Mouse (Mus musculus): ENCODE measurements around the gene S100a1. TPM values are rescaled to one million over a fixed set of nuclear protein-coding genes. Genes with fewer than 3 reads are reported as not detected.

The S100a1 gene
- polyA plus RNA-seq (2014; fragmentation: Nextera tagmentation; extraction: Ambion mirVana): 5.6 and 6.5 TPM in 2 replicates

GRCm38 (mm10) chr3:90513796-90514590, at the start of gene S100a1, which contains the start of gene S100a13:
Gene S100a1, minus strand, starts transcription at chr3:90514392.
Gene S100a13, plus strand, starts transcription at chr3:90514435.
- H3K27me3 ChIP-seq (ENCODE audit: control insufficient read depth, insufficient read depth, low read length): peaks cover 12% of the 10 kb centered on the region
- no peak for DNase-seq (ENCODE audit: low spot score)
- no peak within 1 kb of the TSS for H3K27ac ChIP-seq (ENCODE audit: low read depth, low read length)
- no peaks in the 10 kb centered on the region for H3K9me3 ChIP-seq (ENCODE audit: control insufficient read depth, low read length)
- WGBS: 4% methylated on average over 25 of the region's 25 CpGs
- ATAC-seq (replicated peaks; ENCODE audit: low FRiP score): 0 out of 2 replicates have a peak, but pooled peaks have one; percentile 8
- H3K9ac ChIP-seq (ENCODE audit: low read length): peak within 1 kb of the TSS; percentile 33
- no peaks in the 10 kb centered on the region for H3K36me3 ChIP-seq (ENCODE audit: control insufficient read depth, insufficient read depth, low read length)
- H3K4me3 ChIP-seq (ENCODE audit: low read depth, low read length): peak within 1 kb of the TSS; percentile 22
- H3K4me2 ChIP-seq (ENCODE audit: low read depth, low read length, severe bottlenecking): peak within 1 kb of the TSS; percentile 66
- peaks cover 3% of the 10 kb centered on the region; the same call in 1 of the 2 replicates for H3K4me1 ChIP-seq (replicated peaks; ENCODE audit: control insufficient read depth, insufficient read depth, low read length)

DNA sequence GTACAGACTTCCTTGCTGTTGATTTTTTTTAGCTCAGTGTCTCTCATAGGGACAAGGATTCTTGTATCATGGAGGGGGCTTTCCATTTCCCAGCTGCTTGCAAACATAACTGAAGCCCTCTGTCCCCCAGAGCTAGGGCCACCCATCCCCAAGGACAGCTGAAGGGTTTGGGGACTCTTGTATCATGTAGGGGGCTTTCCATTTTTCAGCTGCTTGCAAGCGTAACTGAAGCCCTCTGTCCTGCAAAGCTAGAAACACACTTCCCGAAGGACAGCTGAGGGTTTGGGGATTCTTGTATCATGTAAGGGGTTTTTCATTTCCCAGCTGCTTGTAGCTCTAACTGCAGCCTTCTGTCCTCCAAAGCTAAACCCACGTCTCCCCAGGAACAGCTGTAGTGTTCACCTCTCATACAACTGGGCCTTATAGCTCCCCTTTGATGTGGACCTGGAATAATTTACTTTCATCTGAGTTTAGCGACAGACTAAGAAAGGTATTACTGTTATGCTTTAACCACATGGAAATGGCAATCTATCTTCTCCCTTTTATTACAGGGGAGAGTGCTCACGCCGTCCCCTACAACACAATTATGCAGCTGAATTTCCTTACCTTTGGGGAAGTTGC, 45.9 kb upstream of the S100a1 start, which contains the start of gene S100a3:
TSS of gene S100a3 (plus strand) at position 571 of the 621 bp plus-strand sequence.
- no peak within 1 kb of the TSS for H3K4me2 ChIP-seq (ENCODE audit: low read depth, low read length, severe bottlenecking)
- H3K9ac ChIP-seq (ENCODE audit: low read length): no peak within 1 kb of the TSS
- no peak within 1 kb of the TSS for H3K27ac ChIP-seq (ENCODE audit: low read depth, low read length)
- no peaks in the 10 kb centered on the region for H3K9me3 ChIP-seq (ENCODE audit: control insufficient read depth, low read length)
- H3K36me3 ChIP-seq (ENCODE audit: control insufficient read depth, insufficient read depth, low read length): no peaks in the 10 kb centered on the region
- H3K4me1 ChIP-seq (replicated peaks; ENCODE audit: control insufficient read depth, insufficient read depth, low read length): no peaks in the 10 kb centered on the region
- no peak within 1 kb of the TSS for H3K4me3 ChIP-seq (ENCODE audit: low read depth, low read length)
- no peaks in the 10 kb centered on the region for H3K27me3 ChIP-seq (ENCODE audit: control insufficient read depth, insufficient read depth, low read length)
- WGBS: 85% methylated on average over 6 of the region's 6 CpGs
- DNase-seq (ENCODE audit: low spot score) (no peak), ATAC-seq (replicated peaks; ENCODE audit: low FRiP score) (no peak)

DNA sequence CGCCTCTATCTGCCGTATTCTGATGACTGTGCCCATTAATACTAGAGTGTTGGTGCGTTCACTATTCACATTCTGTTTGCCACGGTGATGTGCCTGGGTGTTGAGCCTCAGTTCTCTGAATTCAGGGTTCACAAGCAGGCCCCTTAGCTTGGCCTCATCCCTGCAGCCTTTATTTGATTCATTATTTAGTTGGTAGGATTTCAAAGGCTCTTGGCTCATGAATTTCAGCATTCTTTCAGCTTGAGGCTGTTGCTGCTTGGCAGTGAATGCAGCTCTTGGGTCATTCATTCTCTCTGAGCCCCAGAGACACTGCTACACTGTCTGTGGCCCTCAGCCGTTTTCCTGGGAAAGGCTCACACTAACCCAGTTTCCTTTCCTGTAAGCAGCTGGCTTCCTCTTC, 41.8 kb upstream of the S100a1 start:
- Histone ChIP-seq H3K4me1 (replicated peaks; ENCODE audit: control insufficient read depth, insufficient read depth, low read length) (no peaks in the 10 kb centered on the region), H3K36me3 (ENCODE audit: control insufficient read depth, insufficient read depth, low read length) (no peaks in the 10 kb centered on the region), H3K27me3 (ENCODE audit: control insufficient read depth, insufficient read depth, low read length) (no peaks in the 10 kb centered on the region), H3K9ac (ENCODE audit: low read length) (no peak overlapping the region), H3K9me3 (ENCODE audit: control insufficient read depth, low read length) (no peaks in the 10 kb centered on the region), H3K27ac (ENCODE audit: low read depth, low read length) (no peak overlapping the region), H3K4me3 (ENCODE audit: low read depth, low read length) (no peak overlapping the region), H3K4me2 (ENCODE audit: low read depth, low read length, severe bottlenecking) (no peak overlapping the region)
- DNase-seq (ENCODE audit: low spot score) (no peak), ATAC-seq (replicated peaks; ENCODE audit: low FRiP score) (peak; percentile 72)
- 48% methylated on average over 5 of the region's 5 CpGs for WGBS

DNA sequence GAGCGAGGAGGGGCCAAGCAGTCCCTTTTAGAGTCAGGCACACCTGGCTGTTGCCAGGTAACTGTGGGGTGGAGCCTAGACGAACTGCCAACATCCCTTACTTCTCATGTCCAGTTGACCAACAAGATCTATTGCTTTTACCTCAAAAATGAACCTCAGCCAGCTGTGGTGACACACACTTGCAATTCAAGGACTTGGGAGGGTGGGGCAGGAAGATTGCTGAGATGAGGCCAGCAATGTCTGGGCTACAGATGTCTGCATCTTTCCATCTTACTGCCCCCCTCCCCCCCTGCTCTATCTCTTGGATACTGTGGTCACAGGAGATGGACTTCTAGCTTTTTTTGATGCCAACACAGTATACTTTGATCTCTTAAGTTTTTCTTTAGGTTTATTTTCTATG, 38.0 kb upstream of the S100a1 start:
- 74% methylated on average over 2 of the region's 2 CpGs for whole genome bisulfite sequencing
- Histone ChIP-seq H3K27ac (ENCODE audit: low read depth, low read length) (no peak overlapping the region), H3K4me2 (ENCODE audit: low read depth, low read length, severe bottlenecking) (no peak overlapping the region), H3K4me1 (replicated peaks; ENCODE audit: control insufficient read depth, insufficient read depth, low read length) (0 out of 2 replicates have a peak, but pooled peaks cover 2% of the 10 kb centered on the region), H3K9ac (ENCODE audit: low read length) (no peak overlapping the region), H3K27me3 (ENCODE audit: control insufficient read depth, insufficient read depth, low read length) (no peaks in the 10 kb centered on the region), H3K4me3 (ENCODE audit: low read depth, low read length) (no peak overlapping the region), H3K9me3 (ENCODE audit: control insufficient read depth, low read length) (no peaks in the 10 kb centered on the region), H3K36me3 (ENCODE audit: control insufficient read depth, insufficient read depth, low read length) (no peaks in the 10 kb centered on the region)
- ATAC-seq (replicated peaks; ENCODE audit: low FRiP score) (no peak), DNase-seq (ENCODE audit: low spot score) (no peak)

DNA sequence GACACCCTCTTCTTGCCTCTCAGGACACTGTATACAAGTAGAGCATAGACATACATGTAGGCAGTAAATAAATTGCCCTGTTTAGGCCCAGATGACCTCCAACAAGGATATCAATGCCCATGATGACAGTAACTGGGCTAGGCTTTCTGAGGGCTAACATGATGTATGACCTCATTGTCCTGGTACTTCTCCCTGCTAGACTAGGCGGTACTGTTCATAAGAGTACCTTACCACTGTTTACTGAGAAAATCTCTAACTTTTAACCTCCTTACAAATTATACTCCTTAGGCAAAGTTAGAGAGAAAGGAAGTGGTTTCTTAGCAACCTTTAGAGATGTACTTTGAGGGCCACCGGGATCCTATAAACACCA, 36.2 kb upstream of the S100a1 start:
- WGBS: 89% methylated on average over 2 of the region's 2 CpGs
- no peak for ATAC-seq (replicated peaks; ENCODE audit: low FRiP score)
- Histone ChIP-seq H3K27ac (ENCODE audit: low read depth, low read length) (no peak overlapping the region), H3K9ac (ENCODE audit: low read length) (no peak overlapping the region), H3K4me2 (ENCODE audit: low read depth, low read length, severe bottlenecking) (no peak overlapping the region), H3K4me1 (replicated peaks; ENCODE audit: control insufficient read depth, insufficient read depth, low read length) (0 out of 2 replicates have a peak, but pooled peaks cover 2% of the 10 kb centered on the region), H3K9me3 (ENCODE audit: control insufficient read depth, low read length) (no peaks in the 10 kb centered on the region), H3K27me3 (ENCODE audit: control insufficient read depth, insufficient read depth, low read length) (no peaks in the 10 kb centered on the region), H3K4me3 (ENCODE audit: low read depth, low read length) (no peak overlapping the region), H3K36me3 (ENCODE audit: control insufficient read depth, insufficient read depth, low read length) (no peaks in the 10 kb centered on the region)
- no peak for DNase-seq (ENCODE audit: low spot score)

DNA sequence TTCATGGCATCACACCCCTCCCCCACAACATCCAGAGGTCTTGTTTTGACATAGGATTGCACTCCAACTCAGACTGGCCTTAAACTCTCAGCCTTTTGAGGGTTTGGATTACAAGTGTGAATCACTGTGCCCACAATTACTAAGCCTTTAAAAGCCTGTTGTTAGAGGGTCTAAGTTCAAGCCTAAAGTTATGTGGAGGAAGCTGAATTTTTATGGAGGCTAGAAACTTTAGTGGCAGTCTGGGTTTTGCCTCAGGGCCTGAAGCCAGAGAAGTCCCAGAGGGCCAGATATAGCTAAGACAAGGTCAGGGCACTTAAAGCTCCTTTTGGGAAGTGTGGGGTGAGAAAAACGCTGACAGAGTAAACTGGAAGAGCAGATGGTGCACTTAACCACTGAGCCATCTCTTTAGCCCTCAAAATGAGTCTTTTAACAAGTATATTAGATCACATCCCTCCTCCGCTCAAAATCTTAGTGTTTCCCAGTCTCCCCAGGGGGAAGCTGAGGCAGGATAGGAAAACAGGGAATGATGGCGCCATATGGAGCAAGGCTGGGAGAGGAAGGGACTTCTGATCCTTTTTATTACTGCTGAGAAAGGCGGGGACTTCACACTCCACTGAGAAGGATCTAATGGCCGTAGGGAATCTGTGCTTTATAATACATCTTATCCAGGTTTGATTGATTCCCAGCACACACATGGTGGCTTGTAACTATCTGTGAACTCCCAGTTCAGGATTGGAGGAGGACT, 35.7 kb upstream of the S100a1 start:
- Histone ChIP-seq H3K27ac (ENCODE audit: low read depth, low read length) (no peak overlapping the region), H3K4me1 (replicated peaks; ENCODE audit: control insufficient read depth, insufficient read depth, low read length) (0 out of 2 replicates have a peak, but pooled peaks cover 2% of the 10 kb centered on the region), H3K9ac (ENCODE audit: low read length) (no peak overlapping the region), H3K4me2 (ENCODE audit: low read depth, low read length, severe bottlenecking) (no peak overlapping the region), H3K36me3 (ENCODE audit: control insufficient read depth, insufficient read depth, low read length) (no peaks in the 10 kb centered on the region), H3K9me3 (ENCODE audit: control insufficient read depth, low read length) (no peaks in the 10 kb centered on the region), H3K4me3 (ENCODE audit: low read depth, low read length) (no peak overlapping the region), H3K27me3 (ENCODE audit: control insufficient read depth, insufficient read depth, low read length) (no peaks in the 10 kb centered on the region)
- DNase-seq (ENCODE audit: low spot score): peak; percentile 23
- no peak for ATAC-seq (replicated peaks; ENCODE audit: low FRiP score)
- WGBS: 69% methylated on average over 5 of the region's 5 CpGs

GRCm38 (mm10) chr3:90540904-90541303, 26.7 kb upstream of the S100a1 start:
- DNase-seq (ENCODE audit: low spot score): peak; percentile 49
- H3K4me3 ChIP-seq (ENCODE audit: low read depth, low read length): no peak overlapping the region
- WGBS: 47% methylated on average over 4 of the region's 4 CpGs
- peaks cover 2% of the 10 kb centered on the region; the same call in 1 of the 2 replicates for H3K4me1 ChIP-seq (replicated peaks; ENCODE audit: control insufficient read depth, insufficient read depth, low read length)
- H3K9ac ChIP-seq (ENCODE audit: low read length): no peak overlapping the region
- no peaks in the 10 kb centered on the region for H3K9me3 ChIP-seq (ENCODE audit: control insufficient read depth, low read length)
- no peaks in the 10 kb centered on the region for H3K36me3 ChIP-seq (ENCODE audit: control insufficient read depth, insufficient read depth, low read length)
- peak; percentile 52; the same call in 1 of the 2 replicates for ATAC-seq (replicated peaks; ENCODE audit: low FRiP score)
- H3K4me2 ChIP-seq (ENCODE audit: low read depth, low read length, severe bottlenecking): no peak overlapping the region
- no peak overlapping the region for H3K27ac ChIP-seq (ENCODE audit: low read depth, low read length)
- H3K27me3 ChIP-seq (ENCODE audit: control insufficient read depth, insufficient read depth, low read length): no peaks in the 10 kb centered on the region

DNA sequence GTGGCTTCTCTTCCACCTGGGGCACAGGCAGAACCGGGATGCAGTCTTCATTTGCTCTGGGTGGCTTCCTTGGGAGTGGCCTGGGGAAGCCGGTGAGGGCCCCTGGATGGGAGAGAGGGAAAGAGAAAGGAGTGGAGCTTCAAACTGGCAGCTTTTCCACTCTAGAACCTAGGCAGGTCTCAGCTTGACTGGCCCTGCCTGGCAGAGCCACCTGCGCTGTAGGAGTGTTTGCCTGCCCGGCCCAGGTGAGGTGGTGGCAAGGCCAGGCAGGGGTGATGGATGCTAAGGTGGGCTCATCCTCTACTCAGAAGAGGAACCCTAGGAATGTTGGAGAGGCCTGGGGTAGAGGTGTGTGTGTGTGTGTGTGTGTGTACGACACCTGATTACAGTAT, 23.7 kb upstream of the S100a1 start:
- Histone ChIP-seq H3K9ac (ENCODE audit: low read length) (no peak overlapping the region), H3K4me3 (ENCODE audit: low read depth, low read length) (no peak overlapping the region), H3K36me3 (ENCODE audit: control insufficient read depth, insufficient read depth, low read length) (no peaks in the 10 kb centered on the region), H3K9me3 (ENCODE audit: control insufficient read depth, low read length) (no peaks in the 10 kb centered on the region), H3K4me1 (replicated peaks; ENCODE audit: control insufficient read depth, insufficient read depth, low read length) (peaks cover 2% of the 10 kb centered on the region; the same call in 1 of the 2 replicates), H3K27ac (ENCODE audit: low read depth, low read length) (no peak overlapping the region), H3K4me2 (ENCODE audit: low read depth, low read length, severe bottlenecking) (no peak overlapping the region), H3K27me3 (ENCODE audit: control insufficient read depth, insufficient read depth, low read length) (no peaks in the 10 kb centered on the region)
- 79% methylated on average over 5 of the region's 5 CpGs for WGBS
- ATAC-seq (replicated peaks; ENCODE audit: low FRiP score): no peak
- DNase-seq (ENCODE audit: low spot score): no peak
